Mouse (Mus musculus) frontal cortex, postnatal 10 days (tissue): ENCODE results near the gene Gas1.
A peak's percentile ranks its signal among the peaks of the same experiment; 100 is the strongest.

Experiments
- DNase-seq, 2 experiments: peaks; one replicate each; pipeline ENCODE4 v3.0.0; 2022; ENCODE audit warnings: low spot score in 2 of 2, mixed read lengths in 1 of 2

Gene Gas1

GRCm38 (mm10) chr13:60177106-60177796, at the start of gene Gas1:
Gene Gas1, minus strand, starts transcription at chr13:60177365.
- DNase-seq, result peak; percentile 83 to 84

GRCm38 (mm10) chr13:60226251-60226836, 49.2 kb upstream of the Gas1 start:
- DNase-seq, result no peak

GRCm38 (mm10) chr13:60225736-60226135, 48.6 kb upstream of the Gas1 start:
- no peak for DNase-seq

- DNase-seq, result no peak
These were observed 48.1 kb upstream of the Gas1 start for GRCm38 (mm10) chr13:60225276-60225675.

GRCm38 (mm10) chr13:60223797-60224196, 46.6 kb upstream of the Gas1 start:
- DNase-seq, result no peak

GRCm38 (mm10) chr13:60222336-60222735, 45.2 kb upstream of the Gas1 start:
- DNase-seq, result no peak

- no peak for DNase-seq
These were observed 36.7 kb upstream of the Gas1 start for GRCm38 (mm10) chr13:60213896-60214295.

GRCm38 (mm10) chr13:60207135-60207601, 30.0 kb upstream of the Gas1 start:
- DNase-seq, result no peak

GRCm38 (mm10) chr13:60204746-60205145, 27.6 kb upstream of the Gas1 start:
- no peak for DNase-seq

GRCm38 (mm10) chr13:60193273-60193672, 16.1 kb upstream of the Gas1 start:
- DNase-seq, result no peak

GRCm38 (mm10) chr13:60189923-60190322, 12.8 kb upstream of the Gas1 start:
- DNase-seq, result no peak

- no peak for DNase-seq
These were observed 11.8 kb upstream of the Gas1 start for GRCm38 (mm10) chr13:60188952-60189351.

GRCm38 (mm10) chr13:60187276-60187675, 10.1 kb upstream of the Gas1 start:
- no peak for DNase-seq

GRCm38 (mm10) chr13:60182346-60182745, 5.2 kb upstream of the Gas1 start:
- no peak for DNase-seq

- no peak for DNase-seq
These were observed 2.5 kb upstream of the Gas1 start for GRCm38 (mm10) chr13:60179641-60180040.

GRCm38 (mm10) chr13:60178416-60178815, 1.3 kb upstream of the Gas1 start:
- peak; percentile 72 to 93 for DNase-seq

GRCm38 (mm10) chr13:60177797-60178110, 589 bp upstream of the Gas1 start:
- no peak for DNase-seq

- DNase-seq, result no peak
These were observed 424 bp downstream of the Gas1 start for GRCm38 (mm10) chr13:60176776-60177105.

- DNase-seq, result peak; percentile 52 to 70
These were observed 909 bp downstream of the Gas1 start for GRCm38 (mm10) chr13:60176136-60176775.

GRCm38 (mm10) chr13:60175490-60176135, 1.6 kb downstream of the Gas1 start:
- peak; percentile 18 to 40 for DNase-seq

GRCm38 (mm10) chr13:60174953-60175352, 2.2 kb downstream of the Gas1 start:
- no peak for DNase-seq

GRCm38 (mm10) chr13:60173591-60174524, 3.3 kb downstream of the Gas1 start:
- no peak for DNase-seq
